23 mouse cellular contexts compared by ENCODE assay signal in the genomic region with DNA sequence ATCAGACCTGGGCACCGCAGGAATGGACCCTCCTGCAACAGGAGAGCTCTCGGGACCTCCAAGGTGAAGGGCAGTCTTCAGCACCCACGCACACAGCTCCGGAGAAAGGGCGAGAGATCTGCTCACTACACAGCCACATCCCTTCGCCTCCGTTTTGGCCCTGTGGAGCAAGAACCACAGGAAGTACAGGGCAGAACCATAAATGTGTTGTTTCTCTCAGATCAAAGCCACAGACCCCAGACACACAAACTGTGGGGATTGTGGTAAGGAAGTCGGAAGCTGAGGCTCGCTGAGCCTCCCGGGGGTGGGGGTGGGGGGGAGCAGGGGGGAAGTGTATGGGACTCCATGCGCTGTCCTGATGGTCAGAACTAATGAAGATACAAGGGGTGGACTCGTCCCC.
DNase-seq lines count a peak whose midpoint lies in the region; ATAC-seq lines count a peak whose summit lies in the region.
"Had no signal": no experiment of that assay in that cellular context is flagged by ENCODE, and none has a peak within 500 bp of the region (broad histone marks: within the 10 kb centered on the region; RNA-seq: fewer than 3 reads in every experiment).

No protein-coding gene starts in this region.

- no peak overlapping the region for H3K27ac ChIP-seq in hindbrain, embryonic 11.5 days (ENCODE audit: low read depth, low read length)
- H3K27ac ChIP-seq: embryonic facial prominence, embryonic 15.5 days; forebrain, embryonic 10.5 days; gastrocnemius, adult 2 months; hindbrain, embryonic 13.5 days; hindbrain, postnatal 0 days had no signal

- no peaks in the 10 kb centered on the region for H3K4me1 ChIP-seq in hindbrain, embryonic 11.5 days (replicated peaks; ENCODE audit: control insufficient read depth, insufficient read depth, low read length)
- H3K4me1 ChIP-seq: embryonic facial prominence, embryonic 15.5 days; forebrain, embryonic 10.5 days; heart, embryonic 12.5 days had no signal

- H3K9ac ChIP-seq in hindbrain, embryonic 11.5 days (ENCODE audit: low read depth, low read length) = no peak overlapping the region
- H3K9ac ChIP-seq: embryonic facial prominence, embryonic 15.5 days; heart, embryonic 12.5 days; hindbrain, embryonic 13.5 days had no signal

- H3K9me3 ChIP-seq in hindbrain, embryonic 11.5 days (ENCODE audit: control insufficient read depth, low read length) = no peaks in the 10 kb centered on the region
- H3K9me3 ChIP-seq: embryonic facial prominence, embryonic 15.5 days; forebrain, embryonic 10.5 days; heart, embryonic 12.5 days; hindbrain, embryonic 13.5 days had no signal

- H3K36me3 ChIP-seq in hindbrain, embryonic 11.5 days (ENCODE audit: control insufficient read depth, insufficient read depth, low read length) = no peaks in the 10 kb centered on the region
- H3K36me3 ChIP-seq: embryonic facial prominence, embryonic 15.5 days; forebrain, embryonic 10.5 days; heart, embryonic 12.5 days; hindbrain, embryonic 13.5 days had no signal

- intact Hi-C loops in heart, postnatal 25 days (cut with DNase I) = no loop called here

- no peak overlapping the region for H3K4me2 ChIP-seq in hindbrain, embryonic 11.5 days (replicated peaks; ENCODE audit: low read depth, low read length)
- H3K4me2 ChIP-seq: embryonic facial prominence, embryonic 15.5 days; heart, embryonic 12.5 days; hindbrain, embryonic 13.5 days had no signal

- peak; percentile 68 for ATAC-seq in megakaryocyte, adult 5-6 weeks (ENCODE audit: poor library complexity, severe bottlenecking)
- ATAC-seq in hindbrain, embryonic 11.5 days (ENCODE audit: low FRiP score) = no peak
- ATAC-seq: forebrain, embryonic 14.5 days; hindbrain, postnatal 0 days had no signal

- DNase-seq in heart, adult 11 months = peak; percentile 67
- DNase-seq in heart, postnatal 25 days (ENCODE audit: low spot score) = no peak
- peak; percentile 4 for DNase-seq in thymus, postnatal 0 days (ENCODE audit: low spot score)
- DNase-seq in thymus, adult 18-20 months = no peak
- DNase-seq in adrenal gland, adult 18-20 months (ENCODE audit: low spot score in 2 of 2) = no peak
- DNase-seq in hindbrain, embryonic 11.5 days (ENCODE audit: low spot score) = no peak
- no peak for DNase-seq in layer of hippocampus, adult 9-11 months
- DNase-seq: adrenal gland, postnatal 14 days; cerebellum, adult 2 months; cerebellum, postnatal 10 days; embryo, embryonic 11 days; gastrocnemius, adult 2 months; gastrocnemius, postnatal 25 days; heart, adult 18-20 months; heart, postnatal 36 days had no signal

- WGBS in hindbrain, embryonic 11.5 days = 81% methylated on average over 12 of the region's 12 CpGs

- no peaks in the 10 kb centered on the region for H3K27me3 ChIP-seq in hindbrain, embryonic 11.5 days (ENCODE audit: control insufficient read depth, insufficient read depth, low read length)
- H3K27me3 ChIP-seq: embryonic facial prominence, embryonic 15.5 days; hindbrain, embryonic 13.5 days had no signal

- H3K4me3 ChIP-seq in hindbrain, embryonic 11.5 days (ENCODE audit: low read depth, low read length) = no peak overlapping the region
- H3K4me3 ChIP-seq: embryonic facial prominence, embryonic 15.5 days; erythroblast, embryonic 14.5 days; forebrain, embryonic 10.5 days; gastrocnemius, adult 2 months; heart, embryonic 12.5 days; hindbrain, embryonic 13.5 days had no signal

Comparison
In these comparisons a context has a peak if more than half of its experiments do, and no peak if none do; other contexts are left out.
1. DNase-seq: peak in heart, adult 11 months (single experiment) and thymus, postnatal 0 days (single experiment); none in heart, postnatal 25 days (single experiment), thymus, adult 18-20 months (0 of 2), adrenal gland, adult 18-20 months (0 of 2), hindbrain, embryonic 11.5 days (single experiment) and layer of hippocampus, adult 9-11 months (single experiment).